ENCODE assay signal across 8 mouse cellular contexts in genomic region chr11:94212997-94213396, GRCm38 (mm10). TPM values are rescaled to one million over a fixed set of nuclear protein-coding genes. Genes with fewer than 3 reads are reported as not detected.
DNase-seq lines count a peak whose midpoint lies in the region; ATAC-seq and TF ChIP-seq lines count a peak whose summit lies in the region.
"Had no signal": no experiment of that assay in that cellular context is flagged by ENCODE, and none has a peak within 500 bp of the region (broad histone marks: within the 10 kb centered on the region; RNA-seq: fewer than 3 reads in every experiment).

No protein-coding gene starts in this region.

- TF ChIP-seq POLR2A in liver, adult 2 months (IDR thresholded peaks at IDR 0.05; ENCODE audit: extremely low read depth, insufficient read depth, low read length) = no peak

- no peak overlapping the region for H3K27ac ChIP-seq in liver, adult 2 months (replicated peaks; ENCODE audit: insufficient read depth, low read depth, low read length)
- H3K27ac ChIP-seq in forebrain, embryonic 12.5 days = no peak overlapping the region
- no peak overlapping the region for H3K27ac ChIP-seq in limb, embryonic 12.5 days
- no peak overlapping the region for H3K27ac ChIP-seq in neural tube, embryonic 15.5 days (replicated peaks)

- peak overlapping the region; percentile 72 for H3K9ac ChIP-seq in liver, adult 2 months (ENCODE audit: low read depth, low read length)
- 0 out of 2 replicates have a peak overlapping the region, but pooled peaks have one; percentile 17 for H3K9ac ChIP-seq in forebrain, embryonic 12.5 days
- H3K9ac ChIP-seq in limb, embryonic 12.5 days (replicated peaks) = 0 out of 2 replicates have a peak overlapping the region, but pooled peaks have one; percentile 23
- peak overlapping the region; percentile 99; the same call in 1 of the 2 replicates for H3K9ac ChIP-seq in neural tube, embryonic 15.5 days (replicated peaks)

- peaks cover 8% of the 10 kb centered on the region; the same call in 1 of the 2 replicates for H3K4me1 ChIP-seq in liver, adult 2 months (ENCODE audit: control insufficient read depth, insufficient read depth, low read length)
- H3K4me1 ChIP-seq in forebrain, embryonic 12.5 days = peaks cover 33% of the 10 kb centered on the region
- peaks cover 33% of the 10 kb centered on the region for H3K4me1 ChIP-seq in limb, embryonic 12.5 days (replicated peaks)
- peaks cover 29% of the 10 kb centered on the region for H3K4me1 ChIP-seq in neural tube, embryonic 15.5 days

- 36% methylated on average over 4 of the region's 4 CpGs for WGBS in liver, adult 2 months
- 69% methylated on average over 4 of the region's 4 CpGs for WGBS in forebrain, embryonic 12.5 days
- WGBS in limb, embryonic 12.5 days = 54% methylated on average over 4 of the region's 4 CpGs
- WGBS in neural tube, embryonic 15.5 days = 28% methylated on average over 4 of the region's 4 CpGs

- peaks cover 13% of the 10 kb centered on the region for H3K36me3 ChIP-seq in liver, adult 2 months (ENCODE audit: control insufficient read depth, insufficient read depth, low read length)
- H3K36me3 ChIP-seq in forebrain, embryonic 12.5 days (replicated peaks) = peaks cover 16% of the 10 kb centered on the region
- peaks cover 16% of the 10 kb centered on the region for H3K36me3 ChIP-seq in limb, embryonic 12.5 days
- peaks cover 2% of the 10 kb centered on the region; the same call in 1 of the 2 replicates for H3K36me3 ChIP-seq in neural tube, embryonic 15.5 days

- no peaks in the 10 kb centered on the region for H3K27me3 ChIP-seq in liver, adult 2 months (ENCODE audit: control insufficient read depth, insufficient read depth, low read length)
- no peaks in the 10 kb centered on the region for H3K27me3 ChIP-seq in forebrain, embryonic 12.5 days
- H3K27me3 ChIP-seq in limb, embryonic 12.5 days = no peaks in the 10 kb centered on the region
- no peaks in the 10 kb centered on the region for H3K27me3 ChIP-seq in neural tube, embryonic 15.5 days (replicated peaks)

- no peak for TF ChIP-seq CTCF in liver, adult 2 months (IDR thresholded peaks at IDR 0.05; ENCODE audit: low read depth, low read length)

- peaks cover 18% of the 10 kb centered on the region for H3K79me2 ChIP-seq in liver, adult 2 months (ENCODE audit: control insufficient read depth, insufficient read depth, low read length)

- H3K4me2 ChIP-seq in forebrain, embryonic 12.5 days = peak overlapping the region; percentile 69
- H3K4me2 ChIP-seq in limb, embryonic 12.5 days = peak overlapping the region; percentile 61
- H3K4me2 ChIP-seq in neural tube, embryonic 15.5 days = peak overlapping the region; percentile 55

- peak overlapping the region; percentile 76 for H3K4me3 ChIP-seq in liver, adult 2 months (ENCODE audit: insufficient read depth, low read depth, low read length)
- H3K4me3 ChIP-seq in forebrain, embryonic 12.5 days (replicated peaks) = peak overlapping the region; percentile 99
- peak overlapping the region; percentile 96 for H3K4me3 ChIP-seq in limb, embryonic 12.5 days (replicated peaks)
- peak overlapping the region; percentile 94 for H3K4me3 ChIP-seq in neural tube, embryonic 15.5 days (replicated peaks)

- ATAC-seq in forebrain, embryonic 12.5 days (ENCODE audit: low FRiP score) = no peak
- ATAC-seq in limb, embryonic 12.5 days (ENCODE audit: insufficient number of reproducible peaks, insufficient read depth, low FRiP score, low TSS enrichment, low read depth) = no peak
- no peak for ATAC-seq in neural tube, embryonic 15.5 days (ENCODE audit: low FRiP score)

- no peaks in the 10 kb centered on the region for H3K9me3 ChIP-seq in forebrain, embryonic 12.5 days
- H3K9me3 ChIP-seq in limb, embryonic 12.5 days = no peaks in the 10 kb centered on the region
- no peaks in the 10 kb centered on the region for H3K9me3 ChIP-seq in neural tube, embryonic 15.5 days (replicated peaks)

- peak; percentile 35 for DNase-seq in liver, adult 2 months (ENCODE audit: extremely low read depth, low read depth, low spot score)
- no peak for DNase-seq in liver
- DNase-seq in layer of hippocampus, adult 18-20 months (ENCODE audit: low spot score in 2 of 2) = no peak
- no peak for DNase-seq in embryo, embryonic 10 days (ENCODE audit: low spot score)
- DNase-seq: thymus, postnatal 25 days had no signal

RNA-seq across cellular contexts. Expression of gene Tob1, which starts 1.7 kb away (rescaled TPM):
- 39.9 and 50.1 TPM in 2 replicates for total RNA-seq in liver, adult 2 months (2014; rRNA removed)
- polyA plus RNA-seq in liver, adult 2 months (2012; rRNA removed) = 47.1 and 72.2 TPM in 2 replicates
- 42.6 and 43.1 TPM in 2 replicates for polyA plus RNA-seq in forebrain, embryonic 12.5 days (2016; fragmentation: Nextera tagmentation; extraction: Ambion mirVana)
- polyA plus RNA-seq in limb, embryonic 12.5 days (2016; fragmentation: Nextera tagmentation; extraction: Ambion mirVana) = 36.8 and 37.1 TPM in 2 replicates
- 28.3 and 31.4 TPM in 2 replicates for polyA plus RNA-seq in neural tube, embryonic 15.5 days (2015; fragmentation: Nextera tagmentation; extraction: Ambion mirVana)
- total RNA-seq in layer of hippocampus, adult 18-20 months (2021) = 10 to 100 TPM; 46.3 to 48.6 TPM

RNA-seq across cellular contexts. Expression of gene Wfikkn2, which starts 32.8 kb away (rescaled TPM):
- total RNA-seq in liver, adult 2 months (2014; rRNA removed) = under 0.01 TPM in 1 of 2 replicates, not detected in the other
- polyA plus RNA-seq in liver, adult 2 months (2012; rRNA removed) = 0.04 TPM in 1 of 2 replicates, not detected in the other
- 4.4 and 5.1 TPM in 2 replicates for polyA plus RNA-seq in forebrain, embryonic 12.5 days (2016; fragmentation: Nextera tagmentation; extraction: Ambion mirVana)
- 20.6 and 22.6 TPM in 2 replicates for polyA plus RNA-seq in limb, embryonic 12.5 days (2016; fragmentation: Nextera tagmentation; extraction: Ambion mirVana)
- polyA plus RNA-seq in neural tube, embryonic 15.5 days (2015; fragmentation: Nextera tagmentation; extraction: Ambion mirVana) = 3.2 and 5.5 TPM in 2 replicates
- under 1 TPM; 0.68 to 0.77 TPM for total RNA-seq in layer of hippocampus, adult 18-20 months (2021)

Comparison
In these comparisons a context has a peak if more than half of its experiments do, and no peak if none do; other contexts are left out.
1. H3K9ac ChIP-seq: peak in every context shown above with its lines; median percentile 99 in neural tube, embryonic 15.5 days; 72 in liver, adult 2 months; 23 in limb, embryonic 12.5 days; 17 in forebrain, embryonic 12.5 days.